Mouse (Mus musculus) heart, embryonic 10.5 days (tissue): Measurements from ENCODE around the gene Hipk2. TPM values are rescaled to one million over a fixed set of nuclear protein-coding genes. Genes with fewer than 3 reads are reported as not detected.

Source experiments
- DNase-seq: peaks from one replicate; pipeline ENCODE4 v3.0.0-alpha.2; 2017; ENCODE audit warnings: low spot score
- H3K27ac ChIP-seq: fragments of 300-500 bp; sonication (generic); 2 replicates; pipeline ENCODE4 v1.5.1; 2016; ENCODE audit warnings: mild to moderate bottlenecking
- H3K27me3 ChIP-seq: fragments of 300-500 bp; sonication (generic); 2 replicates; pipeline ENCODE4 v1.6.1; 2016; ENCODE audit warnings: mild to moderate bottlenecking; ENCODE audit not compliant: poor library complexity, insufficient read depth, severe bottlenecking
- H3K36me3 ChIP-seq: fragments of 300-500 bp; sonication (generic); 2 replicates; pipeline ENCODE4 v1.6.1; 2016; ENCODE audit warnings: mild to moderate bottlenecking, moderate library complexity
- H3K4me1 ChIP-seq: fragments of 300-500 bp; sonication (generic); 2 replicates; pipeline ENCODE4 v1.6.1; 2016; ENCODE audit warnings: mild to moderate bottlenecking
- H3K4me3 ChIP-seq: fragments of 300-500 bp; sonication (generic); 2 replicates; pipeline ENCODE4 v1.5.1; 2016; ENCODE audit warnings: mild to moderate bottlenecking, moderate library complexity
- H3K9me3 ChIP-seq: fragments of 300-500 bp; sonication (generic); 2 replicates; pipeline ENCODE4 v1.6.1; 2016; ENCODE audit warnings: mild to moderate bottlenecking, moderate library complexity
- WGBS: fragments of 180-500 bp; shearing (Covaris S2); methylation state at CpG from one replicate; pipeline ENCODE4 v1.1.7; 2016; 5-methylcytosine and 5-hydroxymethylcytosine counted together
- polyA plus RNA-seq: library from polyadenylated mRNA; unstranded; fragments of >200 nt; fragmentation: Nextera tagmentation; extraction: Ambion mirVana; gene quantifications from 2 replicates; pipeline ENCODE4 v1.2.1, GENCODE M21; 2016

Gene Hipk2
- polyA plus RNA-seq, 1 experiment from 2014 or later, result 20.1 TPM

DNA sequence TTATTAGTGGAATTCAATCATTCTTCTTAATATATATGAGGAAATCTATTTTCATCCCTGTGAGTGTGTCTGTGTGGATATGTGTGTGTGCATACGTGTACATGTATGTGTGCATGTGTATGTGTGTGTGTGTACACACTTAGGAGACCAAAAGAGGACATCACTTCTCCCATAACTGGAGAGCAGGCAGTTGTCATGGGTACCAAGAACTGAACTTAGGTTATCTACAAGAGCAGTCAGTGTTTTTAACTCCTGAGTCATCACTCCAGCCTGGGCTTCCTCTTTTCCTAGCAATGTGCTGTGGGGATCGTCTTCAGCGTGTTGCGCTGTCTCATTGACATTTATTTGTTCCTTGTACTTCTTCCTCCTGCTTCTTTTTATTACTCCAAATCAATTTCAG, 24.1 kb upstream of the Hipk2 start:
- no peaks in the 10 kb centered on the region for H3K27me3 ChIP-seq
- no peak for DNase-seq
- H3K27ac ChIP-seq, result peak overlapping the region; percentile 64; the same call in 1 of the 2 replicates
- H3K9me3 ChIP-seq, result no peaks in the 10 kb centered on the region
- WGBS, result 67% methylated on average over 4 of the region's 4 CpGs
- no peaks in the 10 kb centered on the region for H3K36me3 ChIP-seq
- peaks cover 16% of the 10 kb centered on the region for H3K4me1 ChIP-seq
- no peak overlapping the region for H3K4me3 ChIP-seq

DNA sequence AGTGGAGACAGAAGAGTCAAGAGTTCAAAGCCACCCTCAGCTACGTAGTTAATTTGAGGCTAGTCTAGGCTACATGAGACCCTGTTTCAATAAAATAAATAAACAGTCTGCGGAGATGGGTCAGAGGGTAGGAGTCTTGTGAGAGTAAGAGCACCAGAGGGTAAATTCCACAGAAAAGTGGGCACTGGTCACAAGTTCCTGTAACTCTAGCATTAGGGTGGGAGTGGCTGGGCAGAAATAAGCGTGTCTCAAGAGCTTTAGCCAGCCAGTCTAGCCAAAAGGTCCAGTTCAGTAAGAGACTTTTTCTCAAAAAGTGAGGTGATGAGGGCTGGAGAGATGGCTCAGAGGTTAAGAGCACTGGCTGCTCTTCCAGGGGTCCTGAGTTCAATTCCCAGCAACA, 17.6 kb upstream of the Hipk2 start:
- Histone ChIP-seq H3K4me1 (peaks cover 9% of the 10 kb centered on the region), H3K9me3 (no peaks in the 10 kb centered on the region), H3K36me3 (no peaks in the 10 kb centered on the region), H3K4me3 (no peak overlapping the region), H3K27ac (no peak overlapping the region), H3K27me3 (no peaks in the 10 kb centered on the region)
- no peak for DNase-seq
- 78% methylated on average over 3 of the region's 3 CpGs for WGBS

- Histone ChIP-seq H3K27me3 (no peaks in the 10 kb centered on the region), H3K4me1 (peaks cover 4% of the 10 kb centered on the region), H3K36me3 (no peaks in the 10 kb centered on the region), H3K4me3 (no peak overlapping the region), H3K9me3 (no peaks in the 10 kb centered on the region), H3K27ac (no peak overlapping the region)
- 52% methylated on average over 2 of the region's 2 CpGs for WGBS
- no peak for DNase-seq
Observed at GRCm38 (mm10) chr6:38892017-38892416, 16.1 kb upstream of the Hipk2 start.

GRCm38 (mm10) chr6:38889156-38889555, 13.2 kb upstream of the Hipk2 start:
- DNase-seq, result no peak
- 70% methylated on average over 6 of the region's 6 CpGs for WGBS

DNA sequence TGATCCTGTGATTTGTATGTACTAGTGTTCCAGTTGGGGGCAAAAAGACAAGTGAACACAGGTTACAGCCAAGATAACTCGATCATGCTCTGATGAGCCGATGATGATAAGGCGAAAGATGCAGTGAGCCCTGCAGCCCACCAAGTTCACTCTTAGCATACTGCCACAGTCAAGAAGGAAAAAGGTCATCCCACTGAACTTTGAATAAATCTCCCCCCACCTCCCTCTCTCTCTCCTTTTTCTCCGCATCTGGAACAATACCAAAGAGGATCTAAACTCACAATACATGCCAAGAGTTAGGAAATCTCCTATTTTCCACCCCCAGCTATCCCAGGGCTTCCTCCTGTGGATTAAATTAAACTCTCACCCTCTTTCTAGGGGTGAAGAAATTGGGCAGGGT, 11.5 kb upstream of the Hipk2 start:
- no peak for DNase-seq
- 80% methylated on average over 4 of the region's 4 CpGs for WGBS
- H3K27ac ChIP-seq, result no peak overlapping the region
- no peaks in the 10 kb centered on the region; the same call in 1 of the 2 replicates for H3K27me3 ChIP-seq
- H3K9me3 ChIP-seq, result no peaks in the 10 kb centered on the region
- H3K4me1 ChIP-seq, result peaks cover 17% of the 10 kb centered on the region
- H3K36me3 ChIP-seq, result no peaks in the 10 kb centered on the region
- no peak overlapping the region for H3K4me3 ChIP-seq

More at GRCm38 (mm10) chr6:38889156-38889555, 13.2 kb upstream of the Hipk2 start:
- no peaks in the 10 kb centered on the region for H3K36me3 ChIP-seq
- H3K9me3 ChIP-seq, result no peaks in the 10 kb centered on the region
- H3K4me3 ChIP-seq, result no peak overlapping the region
- H3K27me3 ChIP-seq, result no peaks in the 10 kb centered on the region
- peaks cover 11% of the 10 kb centered on the region for H3K4me1 ChIP-seq
- H3K27ac ChIP-seq, result no peak overlapping the region

DNA sequence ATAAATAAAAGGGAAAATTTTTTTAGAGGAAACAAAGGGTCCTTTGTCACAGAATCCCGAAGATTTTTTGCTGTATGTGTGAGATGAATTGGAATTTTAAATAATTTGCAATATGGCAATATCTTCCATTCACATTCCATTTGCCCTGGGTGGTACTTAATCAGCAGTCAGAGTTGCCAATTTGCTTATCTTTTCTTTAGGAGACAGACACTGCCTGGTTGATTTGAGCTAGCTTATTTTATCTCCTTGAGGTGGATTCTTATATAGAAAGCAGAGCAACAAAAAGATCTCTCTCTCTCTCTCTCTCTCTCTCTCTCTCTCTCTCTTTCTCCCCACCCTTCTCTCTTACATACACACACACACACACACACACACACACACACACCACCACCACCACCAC, 9.2 kb upstream of the Hipk2 start:
- H3K36me3 ChIP-seq, result no peaks in the 10 kb centered on the region
- H3K27ac ChIP-seq, result 0 out of 2 replicates have a peak overlapping the region, but pooled peaks have one; percentile 10
- peaks cover 18% of the 10 kb centered on the region for H3K4me1 ChIP-seq
- H3K27me3 ChIP-seq, result no peaks in the 10 kb centered on the region; the same call in 1 of the 2 replicates
- WGBS, result 61% methylated on average over 1 of the region's 1 CpGs
- no peak overlapping the region for H3K4me3 ChIP-seq
- no peak for DNase-seq
- H3K9me3 ChIP-seq, result no peaks in the 10 kb centered on the region

- WGBS, result 39% methylated on average over 3 of the region's 3 CpGs
- DNase-seq, result no peak
- no peak overlapping the region for H3K4me3 ChIP-seq
- H3K4me1 ChIP-seq, result peaks cover 18% of the 10 kb centered on the region
- no peaks in the 10 kb centered on the region; the same call in 1 of the 2 replicates for H3K27me3 ChIP-seq
- no peak overlapping the region for H3K27ac ChIP-seq
- H3K9me3 ChIP-seq, result no peaks in the 10 kb centered on the region
- H3K36me3 ChIP-seq, result no peaks in the 10 kb centered on the region
Observed at GRCm38 (mm10) chr6:38884482-38884881, 8.5 kb upstream of the Hipk2 start.

- H3K27ac ChIP-seq, result no peak overlapping the region
- no peaks in the 10 kb centered on the region for H3K9me3 ChIP-seq
- peaks cover 4% of the 10 kb centered on the region; the same call in 1 of the 2 replicates for H3K27me3 ChIP-seq
- 73% methylated on average over 6 of the region's 6 CpGs for WGBS
- H3K4me1 ChIP-seq, result peaks cover 18% of the 10 kb centered on the region
- no peak for DNase-seq
- H3K4me3 ChIP-seq, result no peak overlapping the region
- no peaks in the 10 kb centered on the region for H3K36me3 ChIP-seq
Observed at GRCm38 (mm10) chr6:38882728-38883171, 6.8 kb upstream of the Hipk2 start.

- DNase-seq, result no peak
- Histone ChIP-seq H3K9me3 (no peaks in the 10 kb centered on the region), H3K4me3 (no peak overlapping the region), H3K4me1 (peaks cover 18% of the 10 kb centered on the region), H3K36me3 (no peaks in the 10 kb centered on the region), H3K27me3 (peaks cover 4% of the 10 kb centered on the region; the same call in 1 of the 2 replicates), H3K27ac (no peak overlapping the region)
- 61% methylated on average over 6 of the region's 6 CpGs for WGBS
Observed at GRCm38 (mm10) chr6:38881975-38882374, 6.0 kb upstream of the Hipk2 start.

GRCm38 (mm10) chr6:38881468-38881867, 5.5 kb upstream of the Hipk2 start:
- no peak overlapping the region for H3K4me3 ChIP-seq
- H3K4me1 ChIP-seq, result peaks cover 18% of the 10 kb centered on the region
- 62% methylated on average over 2 of the region's 2 CpGs for WGBS
- no peaks in the 10 kb centered on the region for H3K9me3 ChIP-seq
- no peak overlapping the region for H3K27ac ChIP-seq
- no peaks in the 10 kb centered on the region for H3K36me3 ChIP-seq
- H3K27me3 ChIP-seq, result peaks cover 4% of the 10 kb centered on the region; the same call in 1 of the 2 replicates
- no peak for DNase-seq

GRCm38 (mm10) chr6:38877674-38878073, 1.7 kb upstream of the Hipk2 start:
- no peaks in the 10 kb centered on the region for H3K9me3 ChIP-seq
- H3K4me1 ChIP-seq, result peaks cover 16% of the 10 kb centered on the region
- H3K4me3 ChIP-seq, result no peak overlapping the region
- no peak overlapping the region for H3K27ac ChIP-seq
- peaks cover 4% of the 10 kb centered on the region; the same call in 1 of the 2 replicates for H3K27me3 ChIP-seq
- H3K36me3 ChIP-seq, result no peaks in the 10 kb centered on the region
- DNase-seq, result no peak
- 84% methylated on average over 2 of the region's 2 CpGs for WGBS

DNA sequence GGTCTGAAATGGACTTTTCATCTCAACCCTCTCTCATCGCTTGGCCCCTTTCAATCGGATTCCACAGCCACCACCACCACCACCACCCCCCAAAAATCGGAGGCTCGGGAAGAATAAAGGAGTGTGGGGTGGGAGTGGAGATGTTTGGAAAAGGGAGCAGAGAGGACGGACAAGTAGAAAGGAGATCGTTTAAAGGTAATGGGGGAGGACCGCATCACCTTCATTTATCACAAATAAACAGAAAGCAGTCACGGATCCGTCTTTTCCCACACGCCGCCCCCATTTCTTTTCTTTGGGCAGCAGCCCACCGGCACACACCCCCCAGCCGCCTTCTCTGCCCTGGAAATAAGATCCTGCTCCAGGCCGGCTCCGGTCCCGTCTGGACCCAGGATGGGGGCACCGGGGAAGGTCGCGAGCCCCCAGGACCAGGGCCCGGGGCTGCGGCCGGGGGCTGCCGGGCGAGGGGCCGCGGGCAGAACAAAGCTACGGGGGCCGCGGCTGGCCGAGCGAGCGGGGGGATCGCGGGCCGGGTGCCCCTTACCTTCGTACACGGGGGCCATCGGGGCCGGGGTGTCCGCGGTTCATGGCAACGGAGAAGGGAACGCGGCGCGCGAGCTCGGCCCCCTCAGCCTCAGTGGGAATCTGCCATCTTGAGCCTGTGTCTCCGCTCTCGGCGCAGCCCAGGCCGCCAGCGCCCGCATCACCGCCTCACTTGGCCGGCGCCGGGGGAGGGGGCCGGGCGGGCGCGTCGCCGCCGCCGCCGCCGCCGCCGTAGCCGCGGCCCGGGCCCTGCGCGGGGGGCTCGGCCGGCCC, 501 bp downstream of the Hipk2 start, which contains the start of gene Tbxas1:
Gene Tbxas1 (plus strand): TSS at position 147 of the 813 bp plus-strand sequence.
- 2% methylated on average over 77 of the region's 77 CpGs for WGBS
- Histone ChIP-seq H3K27ac (peak within 1 kb of the TSS; percentile 99), H3K36me3 (no peaks in the 10 kb centered on the region), H3K9me3 (no peaks in the 10 kb centered on the region), H3K4me1 (peaks cover 29% of the 10 kb centered on the region), H3K27me3 (peaks cover 4% of the 10 kb centered on the region; the same call in 1 of the 2 replicates), H3K4me3 (peak within 1 kb of the TSS; percentile 99)
- peak; percentile 82 for DNase-seq

- Histone ChIP-seq H3K9me3 (no peaks in the 10 kb centered on the region), H3K27me3 (peaks cover 4% of the 10 kb centered on the region; the same call in 1 of the 2 replicates), H3K27ac (peak overlapping the region; percentile 99), H3K4me3 (peak overlapping the region; percentile 99), H3K4me1 (peaks cover 34% of the 10 kb centered on the region), H3K36me3 (peaks cover 3% of the 10 kb centered on the region)
- under 1% methylated on average over 23 of the region's 23 CpGs for WGBS
- DNase-seq, result no peak
Observed at GRCm38 (mm10) chr6:38874565-38875257, 1.3 kb downstream of the Hipk2 start.
